Mouse (Mus musculus) Muller cell, postnatal 12 days (primary cell): ENCODE data around the gene Gm7073.

Experiments used
- DNase-seq: peaks from one replicate; pipeline ENCODE4 v3.0.0-alpha.2; 2015; ENCODE audit errors: inconsistent ontology term

Gm7073 gene

DNA sequence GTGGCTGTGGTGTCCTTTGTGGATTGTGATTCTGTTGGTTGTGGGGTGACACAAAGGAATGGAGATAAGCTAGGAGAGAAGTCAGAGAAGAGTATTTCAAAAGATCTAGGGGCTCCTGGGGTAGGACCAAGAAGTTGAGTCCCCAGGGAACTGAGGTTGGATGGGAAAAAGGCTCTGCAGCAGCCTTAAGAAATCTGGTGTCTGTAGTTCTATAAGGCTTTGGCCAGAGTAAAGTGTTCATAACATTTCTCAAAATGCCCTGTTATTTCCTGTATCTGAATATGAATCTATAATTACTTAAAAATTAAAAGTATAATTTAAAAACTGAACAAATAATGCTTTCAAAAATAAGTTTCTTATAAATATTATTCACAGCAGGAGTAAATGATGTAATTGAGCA lies at the start of gene Gm7073:
Gene Gm7073 (minus strand): TSS at position 101 of the 400 bp plus-strand sequence.
- DNase-seq, result no peak

DNA sequence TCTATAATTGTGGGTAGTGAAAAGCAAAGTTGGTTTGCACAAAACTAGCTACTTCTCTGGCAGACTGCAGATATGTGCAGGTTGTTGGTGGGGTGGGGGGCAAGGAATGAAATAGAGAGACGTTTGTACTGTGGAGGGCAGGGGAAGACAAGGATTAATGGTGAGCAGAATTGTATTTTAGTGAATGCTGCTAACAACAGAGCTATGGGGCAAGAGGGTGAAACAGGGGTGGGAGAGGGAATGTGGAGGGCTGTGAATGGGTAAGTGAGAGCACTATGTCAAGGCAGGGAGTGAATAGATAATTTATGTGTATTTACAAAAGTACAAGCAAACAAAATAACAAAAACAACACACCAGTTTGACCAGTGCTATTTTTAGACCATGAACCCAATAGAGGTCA lies 31.5 kb upstream of the Gm7073 start:
- no peak for DNase-seq

DNA sequence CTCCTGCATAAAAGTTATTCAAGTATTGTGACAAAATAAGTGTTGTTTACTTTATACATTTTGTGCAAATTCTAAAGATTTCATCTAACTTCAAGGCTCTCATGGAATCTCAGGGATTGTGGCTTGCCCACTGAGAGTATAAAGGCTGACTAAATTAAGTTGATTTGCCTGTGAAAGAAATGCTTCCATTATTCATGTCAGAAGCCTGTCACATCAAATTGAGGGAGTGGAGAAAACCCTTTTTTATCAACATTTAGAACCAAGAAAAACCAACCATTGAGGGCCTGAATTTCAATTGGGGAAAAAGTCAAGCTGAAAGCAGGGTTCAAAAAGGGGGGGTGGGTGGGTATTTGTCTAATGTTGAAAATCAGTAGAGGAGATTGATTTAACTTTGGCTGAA lies 30.0 kb upstream of the Gm7073 start:
- DNase-seq, result no peak

DNA sequence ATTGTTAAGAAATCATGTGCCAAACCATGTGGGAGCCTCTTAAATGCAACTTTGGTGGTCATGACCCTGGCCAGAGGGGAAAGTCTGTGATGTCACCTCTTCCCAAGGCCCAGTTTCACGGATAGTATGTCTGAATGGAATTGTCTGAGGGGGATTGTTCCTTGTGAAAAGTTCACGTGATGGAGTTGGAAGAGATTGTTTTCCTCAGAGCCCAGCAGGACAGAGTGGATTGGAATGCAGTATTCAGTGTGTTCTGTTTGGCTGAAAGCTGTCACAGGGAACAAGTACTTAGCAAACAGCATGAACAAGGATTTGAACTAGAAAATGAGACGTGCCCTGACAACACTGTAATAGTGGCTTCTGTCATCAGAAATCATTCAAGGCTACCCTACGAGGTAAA lies 16.2 kb upstream of the Gm7073 start:
- DNase-seq, result no peak

DNA sequence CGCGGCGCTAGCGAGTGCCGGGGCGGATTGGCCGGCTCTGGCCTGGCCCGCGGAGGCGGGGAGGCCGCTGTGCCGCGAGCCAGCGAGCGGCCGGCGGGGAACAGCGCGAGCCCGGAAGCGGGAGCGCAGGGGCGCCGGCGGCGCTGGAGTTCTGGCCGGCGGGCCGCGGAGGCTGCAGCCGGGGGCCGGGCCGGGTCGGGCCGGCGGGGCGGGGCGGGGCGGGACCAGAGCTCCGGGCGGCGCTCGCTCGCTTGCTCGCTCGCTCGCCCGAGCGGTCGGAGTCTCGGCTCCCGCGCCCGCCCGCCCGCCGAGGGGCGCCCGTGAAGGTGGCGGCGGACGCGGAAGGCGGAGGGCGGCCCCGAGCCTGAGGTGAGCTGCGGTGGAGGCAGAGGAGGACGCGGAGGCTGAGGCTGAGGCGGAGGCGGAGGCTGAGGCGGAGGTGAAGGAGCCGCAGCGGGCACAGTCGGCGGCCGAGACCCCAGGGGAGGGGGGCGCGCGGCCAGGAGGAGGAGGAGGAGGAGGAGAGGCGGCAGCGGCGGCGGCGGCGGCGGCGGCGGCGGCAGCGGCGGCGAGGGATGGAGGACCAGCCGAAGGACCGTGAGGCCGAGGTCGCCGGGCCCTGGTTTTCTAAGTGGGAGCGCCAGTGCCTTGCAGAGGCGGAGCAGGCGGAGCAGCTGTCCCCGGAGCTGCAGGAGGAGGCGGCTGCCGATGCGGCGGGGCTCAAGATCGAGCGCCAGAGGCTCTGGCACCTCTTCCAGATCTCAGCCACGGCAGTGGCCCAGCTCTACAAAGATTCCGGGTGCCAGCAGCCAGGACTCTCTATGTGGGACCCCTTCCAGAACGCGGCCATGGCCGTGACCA lies 8.6 kb upstream of the Gm7073 start:
- peak; percentile 73 for DNase-seq

DNA sequence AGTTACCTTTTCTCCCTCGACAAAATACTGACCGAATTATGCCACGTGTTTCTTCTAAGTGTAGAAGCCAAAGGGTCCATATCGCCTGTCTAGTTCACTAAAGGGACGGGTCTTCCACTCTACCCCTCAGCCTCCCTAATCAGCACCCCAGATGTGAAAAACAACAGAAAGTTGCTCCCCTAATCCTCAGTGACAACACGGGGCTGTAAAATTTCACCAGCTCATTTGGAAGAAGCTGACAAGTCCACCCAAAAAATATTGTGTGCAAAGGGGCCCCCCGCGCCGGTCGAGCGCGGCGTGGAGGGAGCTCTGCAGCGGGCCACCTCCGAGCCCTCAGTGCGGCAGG lies 8.0 kb upstream of the Gm7073 start:
- DNase-seq, result no peak

DNA sequence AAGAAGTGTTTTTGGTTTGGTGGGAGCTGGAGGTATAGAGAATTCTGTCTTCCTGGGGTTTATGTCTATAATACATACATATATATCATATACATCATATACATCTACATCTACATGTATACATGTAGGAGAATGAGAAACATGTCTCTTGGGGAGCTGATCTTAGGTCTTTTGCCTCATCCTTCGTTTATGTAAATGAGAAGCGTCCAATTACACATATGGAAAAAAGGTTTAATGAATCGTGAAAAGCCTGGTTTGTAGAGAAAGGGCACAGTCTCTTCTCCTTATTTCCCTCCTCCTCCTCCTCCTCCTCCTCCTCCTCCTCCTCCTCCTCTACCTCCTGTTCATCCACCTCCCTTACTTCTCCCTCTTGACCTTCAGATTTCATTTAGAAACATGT lies 6.9 kb upstream of the Gm7073 start:
- no peak for DNase-seq

DNA sequence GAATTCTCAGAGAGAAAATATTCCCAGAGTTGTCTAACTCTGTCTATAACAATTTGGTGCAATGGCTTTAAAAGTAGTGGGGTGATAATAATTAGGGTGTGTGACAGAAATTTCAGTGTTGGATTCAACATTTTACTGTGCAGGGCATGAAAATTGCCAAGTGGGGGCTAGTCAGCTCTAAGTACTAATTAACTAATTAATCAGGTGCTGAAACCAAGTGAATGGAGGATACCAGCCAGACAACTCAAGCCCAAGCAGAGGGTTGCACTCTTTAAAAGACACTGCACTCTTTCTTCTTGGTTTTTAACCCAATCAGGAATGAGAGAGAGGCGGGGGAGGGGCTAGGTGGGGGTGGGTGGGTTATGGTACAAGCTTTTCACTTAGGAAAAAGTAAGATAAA lies 6.4 kb upstream of the Gm7073 start:
- no peak for DNase-seq

DNA sequence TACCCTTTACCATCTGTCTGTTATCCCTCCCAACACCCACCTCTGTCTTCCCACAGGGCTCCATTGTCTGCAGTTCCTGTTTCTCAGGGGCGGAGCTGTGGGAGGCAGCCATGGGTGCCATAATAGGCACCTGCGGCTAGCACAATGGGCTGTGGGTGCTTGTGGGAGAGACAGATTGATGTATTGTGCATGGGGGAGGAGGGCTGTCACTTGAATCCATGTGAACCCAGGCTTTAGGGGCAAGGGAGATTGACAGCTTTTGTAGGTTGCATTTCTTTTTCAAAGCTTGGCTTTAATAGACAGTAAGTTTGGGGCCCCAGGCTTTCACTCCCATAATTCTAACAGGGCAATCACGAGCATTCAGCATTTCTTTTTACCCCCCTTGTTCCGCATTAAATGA lies 5.0 kb upstream of the Gm7073 start:
- no peak for DNase-seq

DNA sequence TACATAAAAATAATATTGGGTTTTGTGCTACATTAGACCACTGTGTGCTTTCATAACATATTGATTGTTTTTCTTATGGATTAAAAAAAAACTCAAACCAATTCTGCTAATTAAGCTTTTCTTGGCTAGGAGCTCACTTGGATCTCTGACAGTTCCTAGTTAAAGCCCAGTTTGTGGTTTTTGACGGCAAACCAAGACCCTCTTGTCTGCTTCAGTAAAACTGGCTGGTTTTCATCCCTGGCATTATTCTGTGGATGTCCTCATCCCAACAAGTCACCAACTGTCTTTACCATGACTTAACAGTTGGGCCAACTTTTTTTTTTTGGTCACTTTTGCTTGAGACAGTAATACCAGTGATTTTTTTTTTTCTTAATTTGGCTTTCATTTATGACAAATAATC lies 3.9 kb upstream of the Gm7073 start:
- peak; percentile 16 for DNase-seq

DNA sequence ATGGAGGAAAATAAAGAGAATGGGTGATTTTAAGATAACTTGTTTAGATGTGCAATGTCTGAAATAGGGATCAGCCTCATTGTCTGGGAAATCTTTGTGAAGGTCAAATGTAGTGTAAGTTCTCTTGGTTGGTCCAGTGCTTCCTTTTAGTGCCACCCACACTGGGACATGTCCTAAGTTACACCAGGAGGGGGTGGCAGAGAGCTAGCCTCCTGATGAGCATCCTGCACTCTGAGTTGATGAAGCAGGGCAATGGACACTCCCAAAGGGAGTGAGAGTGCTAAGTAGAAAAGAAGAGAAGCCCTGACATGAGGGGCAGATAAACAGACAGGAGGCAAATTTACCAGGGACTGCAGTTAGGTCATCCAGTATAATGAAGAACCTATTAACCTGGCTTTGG lies 35.1 kb downstream of the Gm7073 start:
- DNase-seq, result peak; percentile 24

DNA sequence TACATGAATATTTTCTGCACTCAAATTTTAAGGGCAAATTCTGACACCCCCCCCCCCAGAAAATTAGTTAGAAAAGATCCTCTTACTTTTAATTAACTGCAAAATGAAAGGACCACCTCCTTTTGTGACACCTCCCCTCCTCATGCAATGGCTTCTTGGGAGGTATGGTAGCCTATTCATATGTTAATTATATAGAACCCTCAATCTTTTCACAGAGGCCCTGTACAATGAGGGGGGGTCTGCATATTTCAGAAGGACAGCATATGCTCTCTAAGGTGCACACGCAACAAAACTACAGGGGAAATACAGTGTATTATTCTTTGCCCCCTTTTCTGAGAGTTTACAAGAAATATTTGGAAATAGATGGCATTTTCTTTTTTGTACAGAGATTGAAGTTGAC lies 41.3 kb downstream of the Gm7073 start:
- DNase-seq, result no peak

DNA sequence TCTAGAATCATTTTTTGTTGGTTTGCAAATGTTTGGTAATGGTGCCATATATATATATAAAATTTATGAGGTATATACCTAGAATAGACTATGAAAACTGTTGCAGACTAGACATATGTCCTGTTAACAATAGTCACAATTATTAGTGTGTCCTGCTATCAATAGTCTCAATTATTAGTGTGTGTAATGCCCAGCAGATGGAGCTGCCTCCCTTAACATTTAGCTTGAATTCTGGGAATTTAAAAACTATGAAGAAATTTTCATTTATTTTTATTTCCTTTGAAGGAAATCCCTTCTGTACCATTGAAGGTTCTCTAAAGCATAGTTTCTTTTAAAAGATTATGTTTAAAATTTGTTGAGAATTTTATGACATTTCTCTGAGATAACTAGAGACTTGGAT lies 43.7 kb downstream of the Gm7073 start:
- DNase-seq, result no peak

DNA sequence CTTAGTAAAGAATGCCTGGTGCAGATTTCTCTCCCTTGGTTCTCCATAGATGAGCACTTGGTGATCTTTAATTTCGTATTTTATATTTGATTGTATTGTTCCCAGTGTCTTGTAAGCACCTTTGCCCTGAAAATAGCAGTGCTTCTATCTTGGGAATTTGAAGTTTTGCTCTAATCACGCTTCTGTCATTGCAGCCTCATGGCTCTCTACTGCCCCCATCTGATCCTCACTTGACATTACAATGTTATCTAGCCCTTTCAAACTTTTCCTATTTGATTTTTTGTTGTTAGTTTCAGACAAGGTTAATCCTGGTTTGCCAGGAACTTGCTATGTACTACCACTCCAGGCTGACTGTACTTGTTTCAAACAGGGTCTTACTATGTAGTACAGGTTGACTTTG lies 75.3 kb downstream of the Gm7073 start:
- DNase-seq, result no peak

DNA sequence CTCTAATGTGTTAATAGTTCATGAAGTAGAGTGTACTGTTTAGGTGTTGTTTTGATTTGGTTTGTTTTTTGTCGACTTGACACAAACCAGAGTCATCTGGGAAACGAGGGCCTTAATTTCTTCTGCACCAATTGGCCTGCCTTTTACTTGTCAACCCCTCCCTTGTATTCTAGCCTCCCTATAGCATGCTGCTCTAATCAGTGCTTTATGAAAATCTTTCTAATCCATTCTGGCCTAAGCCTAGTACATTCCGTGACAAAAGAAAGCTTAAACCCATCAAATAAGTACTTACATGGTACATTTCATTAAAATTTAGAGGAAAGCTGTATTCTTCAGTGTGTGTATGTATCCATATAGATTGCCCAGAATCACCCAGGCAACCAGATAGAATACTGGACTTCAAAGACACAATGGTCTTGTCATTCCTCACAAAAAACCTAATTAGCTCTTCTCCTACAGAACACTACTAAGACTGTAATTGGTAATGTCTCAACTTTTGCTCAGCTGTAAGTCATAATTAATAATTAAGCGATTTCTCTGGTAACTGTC lies 124.4 kb downstream of the Gm7073 start:
- no peak for DNase-seq

DNA sequence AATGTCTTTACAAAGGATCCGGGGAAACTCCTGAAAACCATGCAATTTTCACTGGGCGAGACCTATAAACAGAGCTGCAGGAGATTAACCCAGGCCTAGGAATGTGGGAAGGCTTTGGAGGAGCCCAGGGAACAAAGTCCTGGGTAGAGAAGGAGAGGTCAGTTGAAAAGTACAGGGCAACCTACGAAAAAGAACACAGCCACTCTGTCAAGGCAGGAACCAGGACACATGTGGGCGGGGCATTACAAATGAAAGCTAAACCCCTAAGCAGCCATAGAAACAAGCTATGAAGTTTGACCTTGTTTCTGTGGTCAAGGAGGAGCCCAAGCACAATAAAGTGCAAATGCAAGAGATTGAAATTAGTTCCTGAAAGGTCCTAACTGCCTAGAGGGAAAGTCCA lies 133.4 kb downstream of the Gm7073 start:
- no peak for DNase-seq

DNA sequence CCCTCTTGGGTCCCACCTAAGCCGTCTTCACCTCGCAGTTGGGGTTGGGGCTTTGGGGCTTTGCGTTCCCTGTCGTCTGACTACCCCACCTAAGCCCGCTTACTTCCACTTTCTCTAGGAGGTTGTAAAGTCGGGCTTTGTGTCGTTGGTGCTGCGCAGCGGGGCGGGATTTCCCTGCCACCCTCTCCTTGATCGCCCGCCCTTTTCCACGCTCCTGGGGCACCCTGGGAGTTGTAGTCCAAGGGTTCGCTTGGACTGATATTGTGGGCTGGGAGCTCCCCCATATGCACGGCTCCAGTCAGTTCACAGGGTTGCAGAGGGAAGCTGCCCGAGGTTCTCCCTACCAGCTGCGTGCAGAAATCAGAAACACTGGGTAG lies 134.4 kb downstream of the Gm7073 start:
- peak; percentile 92 for DNase-seq

DNA sequence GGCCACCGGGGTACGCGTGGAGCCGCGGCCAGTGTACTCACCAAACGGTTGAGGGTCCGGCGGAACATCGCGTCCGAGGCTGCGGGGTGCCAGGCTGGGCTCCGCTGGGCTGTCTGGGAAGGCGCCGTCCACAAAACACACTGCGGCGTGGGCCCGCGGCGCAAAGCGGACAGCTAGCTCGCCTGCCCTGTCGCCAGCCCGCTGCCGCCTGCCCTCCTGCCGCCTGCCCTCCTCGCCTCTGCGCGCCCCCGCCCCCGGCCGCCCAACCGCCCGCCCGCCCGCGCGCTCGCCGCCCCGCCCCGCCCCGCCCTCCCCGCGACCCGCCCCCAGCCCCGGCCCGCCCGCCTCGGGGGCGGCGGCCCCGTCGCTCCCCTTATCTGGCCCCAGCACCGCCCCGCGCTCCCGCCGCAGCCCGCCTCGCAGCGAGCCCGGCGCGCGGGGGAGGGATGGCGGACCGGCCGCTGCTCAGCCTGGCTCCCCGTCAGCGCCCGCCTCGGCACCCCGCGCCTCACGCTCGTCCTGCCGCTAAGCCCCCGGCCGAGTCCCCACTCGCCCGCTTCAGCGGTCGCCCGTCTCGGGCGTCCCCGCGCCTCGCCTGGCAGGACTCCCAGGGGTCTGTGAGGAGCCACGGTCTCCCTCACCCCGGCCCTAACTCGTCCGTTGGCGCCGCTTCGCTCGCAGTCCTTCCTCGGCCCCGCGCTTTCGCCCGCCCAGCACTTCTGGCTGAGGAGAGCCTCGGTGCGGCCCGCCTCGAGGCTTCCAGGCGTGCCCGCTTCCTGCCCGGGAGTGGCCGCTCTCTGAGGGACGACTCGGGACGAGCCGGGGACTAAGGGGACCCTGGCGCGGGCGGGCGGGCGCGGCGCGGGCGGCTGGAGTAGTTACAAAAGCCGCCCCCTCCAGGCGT lies 135.0 kb downstream of the Gm7073 start:
- DNase-seq, result peak; percentile 81

DNA sequence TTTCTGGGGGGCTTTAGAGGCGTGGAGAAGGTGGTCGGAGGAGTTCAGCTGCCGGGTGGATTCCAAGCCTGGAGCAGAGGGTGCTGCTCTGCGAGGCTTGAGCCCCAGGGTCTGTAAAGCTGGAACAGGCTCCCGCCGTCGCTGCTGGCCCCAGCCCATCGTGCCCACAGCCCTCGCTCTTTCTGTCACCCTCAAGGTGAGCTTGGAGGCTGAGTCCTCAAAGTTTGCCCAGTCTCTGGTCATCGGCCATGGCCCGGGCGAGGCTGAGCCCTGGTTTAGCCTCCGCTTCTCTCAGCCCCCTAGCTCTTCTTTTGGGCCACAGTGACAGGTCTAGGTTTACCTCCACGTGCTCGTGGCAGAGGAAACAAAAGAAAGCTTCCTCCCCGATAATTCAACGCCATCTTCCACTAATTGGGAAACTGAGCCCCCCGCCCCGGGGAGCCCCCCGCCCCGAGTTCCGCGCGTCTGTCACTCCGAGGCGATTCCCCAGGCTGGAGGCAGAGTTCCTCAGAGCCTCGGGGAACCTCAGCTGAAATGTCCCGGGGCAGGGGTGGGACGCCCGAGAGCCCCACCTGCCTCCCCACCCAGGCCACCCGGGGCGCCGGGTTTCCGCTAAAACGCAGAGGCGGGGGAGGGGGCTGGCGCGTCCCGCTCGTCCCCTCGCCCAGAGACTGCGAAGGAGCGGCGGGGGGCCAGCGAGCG lies 135.8 kb downstream of the Gm7073 start:
- DNase-seq, result peak; percentile 12

DNA sequence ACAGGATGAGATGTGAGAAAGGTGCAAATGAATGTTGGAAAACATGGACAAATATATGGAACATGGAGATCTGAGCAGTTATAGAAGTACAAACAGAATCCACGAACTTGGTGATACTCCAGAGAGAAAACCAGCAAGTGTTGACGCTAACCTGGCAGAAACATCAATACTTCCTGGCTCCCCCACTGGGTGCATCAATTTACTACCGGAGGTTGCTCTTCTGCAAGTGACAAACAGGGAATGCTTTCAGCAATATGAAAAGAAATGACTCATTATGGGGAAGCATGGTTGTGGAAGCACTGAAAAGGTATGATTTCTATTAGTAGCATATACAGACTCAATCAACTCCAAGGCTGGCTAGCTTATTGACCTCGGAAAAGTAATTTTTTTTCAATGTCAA lies 144.8 kb downstream of the Gm7073 start:
- DNase-seq, result no peak

DNA sequence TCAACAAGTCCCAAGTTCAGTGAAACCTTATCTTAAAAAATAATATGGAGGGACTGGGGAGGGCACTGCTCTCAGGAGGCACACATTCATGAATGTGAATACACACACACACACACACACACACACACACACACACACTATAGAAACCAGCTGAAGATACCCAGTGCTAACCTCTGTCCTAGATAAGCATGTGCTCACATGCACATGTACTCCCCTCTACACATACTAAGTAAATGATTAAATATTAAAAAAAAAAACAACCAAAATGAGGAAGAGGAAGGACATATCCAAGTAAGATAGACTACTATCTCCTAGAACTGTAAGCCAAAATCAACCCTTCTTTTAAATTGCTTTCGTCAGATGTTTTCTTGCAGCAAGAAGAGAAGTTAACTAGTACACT lies 152.2 kb downstream of the Gm7073 start:
- no peak for DNase-seq
